Mouse (Mus musculus): Measurements from ENCODE around the gene Vmp1. TPM values are rescaled to one million over a fixed set of nuclear protein-coding genes. Genes with fewer than 3 reads are reported as not detected.

Vmp1 gene
- total RNA-seq, 2 experiments from 2014 or later, result 162 to 170 TPM

GRCm38 (mm10) chr11:86577231-86577630 lies 106.4 kb downstream of the Vmp1 start:
- ATAC-seq (replicated peaks; ENCODE audit: low FRiP score, poor library complexity, severe bottlenecking), result no peak

GRCm38 (mm10) chr11:86575632-86576378 lies 107.8 kb downstream of the Vmp1 start:
- no peak for ATAC-seq (replicated peaks; ENCODE audit: low FRiP score, poor library complexity, severe bottlenecking)

DNA sequence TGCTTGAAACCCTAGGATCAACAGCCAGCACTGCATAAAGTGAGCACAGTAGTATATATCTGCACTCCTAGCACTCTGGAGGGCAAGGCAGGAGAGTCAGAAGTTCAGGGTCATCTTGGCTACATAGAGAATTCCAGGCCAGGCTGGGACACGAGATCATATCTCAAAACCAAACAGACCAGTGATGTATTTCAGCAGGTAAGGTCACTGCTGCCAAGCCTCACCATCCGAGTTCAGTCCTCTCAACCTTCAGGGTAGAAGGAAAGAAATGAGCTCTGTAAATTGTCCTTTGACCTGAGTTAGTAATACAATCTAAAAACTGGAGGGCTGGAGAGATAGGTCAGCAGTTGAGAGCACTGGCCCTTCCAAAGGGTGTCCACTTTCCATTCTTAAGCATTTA lies 109.2 kb downstream of the Vmp1 start:
- no peak for ATAC-seq (replicated peaks; ENCODE audit: low FRiP score, poor library complexity, severe bottlenecking)

- ATAC-seq (replicated peaks; ENCODE audit: low FRiP score, poor library complexity, severe bottlenecking), result no peak
These were observed 109.9 kb downstream of the Vmp1 start for GRCm38 (mm10) chr11:86573646-86574231.

DNA sequence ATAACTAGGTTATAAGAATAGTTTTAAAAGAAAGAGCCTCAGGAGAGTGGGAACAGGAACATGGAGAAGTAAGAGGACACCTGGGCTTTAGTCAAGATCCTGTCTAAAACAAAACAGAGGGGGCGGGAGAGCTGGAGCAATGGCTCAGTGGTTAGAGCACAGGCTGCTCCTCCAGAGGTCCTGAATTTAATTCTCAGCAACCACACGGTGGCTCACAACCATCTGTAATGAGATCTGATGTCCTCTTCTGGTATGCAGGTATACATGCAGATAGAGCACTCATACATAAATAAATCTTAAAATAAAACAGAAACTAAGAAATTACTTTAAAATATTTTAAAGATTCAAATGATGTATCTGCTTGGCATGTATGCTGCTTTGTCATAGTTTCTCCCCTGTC lies 111.0 kb downstream of the Vmp1 start:
- no peak for ATAC-seq (replicated peaks; ENCODE audit: low FRiP score, poor library complexity, severe bottlenecking)

DNA sequence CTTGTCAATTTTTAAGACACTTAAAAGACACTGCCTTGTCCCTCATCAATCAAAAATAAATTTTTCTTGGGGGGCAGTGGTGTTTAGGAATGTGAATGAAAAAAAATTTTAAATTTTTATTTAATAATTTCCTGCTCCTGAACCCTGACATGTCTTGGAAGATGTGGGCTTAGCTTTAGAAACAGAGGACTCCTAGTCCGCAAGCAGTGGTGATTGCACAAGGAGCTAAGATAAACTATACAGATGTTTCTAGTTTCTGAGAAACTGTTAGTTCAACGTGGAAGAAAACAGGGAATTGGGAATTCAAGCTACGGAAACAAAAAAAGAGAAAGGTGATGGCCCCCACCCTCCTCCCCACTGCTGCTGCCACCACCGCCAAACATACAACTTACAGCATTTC lies 111.8 kb downstream of the Vmp1 start:
- no peak for ATAC-seq (replicated peaks; ENCODE audit: low FRiP score, poor library complexity, severe bottlenecking)

- ATAC-seq (replicated peaks; ENCODE audit: low FRiP score, poor library complexity, severe bottlenecking), result no peak
These were observed 112.4 kb downstream of the Vmp1 start for GRCm38 (mm10) chr11:86571047-86571855.

DNA sequence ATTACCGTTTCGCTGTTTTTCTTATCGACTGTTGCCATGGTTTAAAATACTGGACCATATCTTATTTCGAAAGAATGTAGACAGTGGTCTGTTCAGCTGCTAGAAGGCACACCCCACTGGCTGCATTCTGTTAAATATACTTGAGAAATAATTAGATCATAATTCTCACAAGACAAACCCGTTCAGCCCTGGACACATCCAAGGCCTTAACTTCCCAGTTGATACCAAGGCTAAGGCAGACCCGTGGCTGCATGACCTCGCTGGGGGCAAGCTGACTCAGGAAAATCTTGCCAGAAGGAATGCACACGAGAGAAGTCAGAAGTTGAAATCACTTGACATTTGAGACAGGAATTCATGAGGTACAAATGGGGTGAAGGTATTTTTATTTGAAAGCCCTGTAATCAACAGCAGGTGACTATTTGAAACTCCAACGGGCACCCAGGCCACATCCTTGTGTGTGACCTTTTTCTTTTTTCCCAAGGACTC lies 113.3 kb downstream of the Vmp1 start:
- ATAC-seq (replicated peaks; ENCODE audit: low FRiP score, poor library complexity, severe bottlenecking), result no peak

DNA sequence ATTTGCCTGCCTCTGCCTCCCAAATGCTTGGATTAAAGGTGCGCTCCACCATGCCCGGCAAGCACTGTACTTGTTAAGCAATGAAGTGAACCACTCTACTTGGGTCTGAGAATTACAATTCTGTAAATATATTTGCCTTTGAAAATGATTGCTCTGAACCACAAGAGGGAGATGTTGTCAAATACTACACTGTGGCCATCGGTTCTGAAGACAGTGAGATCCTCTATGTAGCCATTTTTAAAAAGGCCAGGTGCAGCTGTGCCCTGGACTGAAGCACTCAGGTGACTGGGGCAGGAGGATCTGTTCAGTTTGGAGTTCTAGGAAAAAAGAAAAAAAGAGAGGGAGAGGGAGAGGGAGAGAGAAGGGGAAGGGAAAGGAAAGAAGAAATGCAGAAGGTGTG lies 115.2 kb downstream of the Vmp1 start:
- peak; percentile 74 for ATAC-seq (replicated peaks; ENCODE audit: low FRiP score, poor library complexity, severe bottlenecking)

- no peak for ATAC-seq (replicated peaks; ENCODE audit: low FRiP score, poor library complexity, severe bottlenecking)
These were observed 125.4 kb downstream of the Vmp1 start for GRCm38 (mm10) chr11:86558258-86558657.

DNA sequence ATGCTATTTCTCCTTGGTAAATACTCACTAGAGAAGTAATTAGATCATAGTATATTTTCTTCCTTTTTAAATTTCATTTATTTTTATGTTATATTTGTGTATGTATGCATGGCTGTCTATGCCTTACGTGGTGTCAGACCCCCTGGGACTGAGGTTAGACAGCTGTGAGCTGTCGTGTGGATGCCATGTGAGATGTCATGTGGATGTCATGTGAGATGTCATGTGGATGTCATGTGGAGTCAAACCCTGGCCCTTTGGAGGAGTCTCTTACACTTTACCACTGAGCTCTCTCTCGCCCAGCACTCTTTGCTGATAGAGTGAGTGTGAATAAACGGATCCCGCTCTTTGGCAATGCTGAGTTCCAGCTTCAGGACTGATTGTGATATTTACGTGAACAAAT lies 130.1 kb downstream of the Vmp1 start:
- no peak for ATAC-seq (replicated peaks; ENCODE audit: low FRiP score, poor library complexity, severe bottlenecking)

- no peak for ATAC-seq (replicated peaks; ENCODE audit: low FRiP score, poor library complexity, severe bottlenecking)
These were observed 136.2 kb downstream of the Vmp1 start for GRCm38 (mm10) chr11:86547412-86547811.

- no peak for ATAC-seq (replicated peaks; ENCODE audit: low FRiP score, poor library complexity, severe bottlenecking)
These were observed 138.1 kb downstream of the Vmp1 start for GRCm38 (mm10) chr11:86545556-86545955.

- ATAC-seq (replicated peaks; ENCODE audit: low FRiP score, poor library complexity, severe bottlenecking), result peak; percentile 91
These were observed 138.9 kb downstream of the Vmp1 start, which contains the start of the genes Rps6kb1 and Tubd1 for GRCm38 (mm10) chr11:86544639-86545299. Rps6kb1 (minus strand) TSS chr11:86544805. Tubd1 (plus strand) TSS chr11:86544991.

DNA sequence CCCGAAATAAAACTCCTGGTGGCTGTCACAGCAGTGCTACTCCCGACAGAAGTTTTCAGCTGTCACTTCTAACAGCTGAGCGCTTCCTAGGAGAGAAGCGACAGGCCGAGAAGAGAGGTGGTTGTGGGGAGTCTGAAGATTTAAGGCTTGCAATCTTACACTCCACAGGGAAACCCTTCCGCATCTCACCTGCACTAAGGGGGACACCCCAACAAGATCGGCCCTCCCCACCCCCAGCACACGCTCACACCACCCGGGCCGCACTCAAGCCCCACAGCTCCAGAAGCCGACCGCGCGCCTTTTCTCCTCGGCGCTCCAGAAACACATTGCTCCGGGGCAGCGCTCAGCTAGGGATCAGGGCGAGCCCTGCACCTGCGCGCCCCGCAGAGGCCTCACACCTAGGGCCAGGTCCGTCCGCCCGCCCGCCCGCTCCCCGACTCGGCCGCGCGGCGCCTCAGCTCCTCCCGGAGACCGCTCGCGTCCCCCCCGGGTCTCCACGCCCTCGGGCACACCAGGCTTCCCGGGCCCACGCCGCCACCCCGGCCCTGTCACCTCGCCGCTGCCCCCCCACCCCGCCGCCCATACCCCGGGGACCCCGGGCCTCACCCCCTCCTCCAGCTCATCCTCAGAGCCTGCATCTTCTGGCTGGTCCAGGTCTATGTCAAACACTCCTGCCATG lies 139.5 kb downstream of the Vmp1 start:
- peak; percentile 36 for ATAC-seq (replicated peaks; ENCODE audit: low FRiP score, poor library complexity, severe bottlenecking)

DNA sequence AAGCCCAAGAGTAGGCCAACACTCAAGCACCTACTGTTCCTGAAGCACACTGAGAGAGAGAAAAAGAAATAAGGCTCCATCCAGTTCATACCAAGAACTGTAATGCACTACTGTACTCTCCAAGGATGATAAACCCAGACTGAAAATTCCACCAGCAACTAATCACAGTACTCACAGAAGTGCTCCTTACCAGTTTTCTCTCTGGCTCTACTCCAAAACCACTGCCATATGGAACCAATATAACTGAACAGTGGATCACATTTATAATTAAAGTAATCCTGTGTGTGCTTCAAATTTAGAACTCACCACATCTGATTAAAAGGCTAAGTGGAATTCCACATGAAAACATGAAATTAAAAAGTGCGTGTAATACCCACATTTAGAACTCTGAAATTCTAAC lies 140.8 kb downstream of the Vmp1 start:
- no peak for ATAC-seq (replicated peaks; ENCODE audit: low FRiP score, poor library complexity, severe bottlenecking)

GRCm38 (mm10) chr11:86540476-86540845 lies 143.2 kb downstream of the Vmp1 start:
- no peak for ATAC-seq (replicated peaks; ENCODE audit: low FRiP score, poor library complexity, severe bottlenecking)

GRCm38 (mm10) chr11:86539716-86540475 lies 143.7 kb downstream of the Vmp1 start:
- no peak for ATAC-seq (replicated peaks; ENCODE audit: low FRiP score, poor library complexity, severe bottlenecking)

DNA sequence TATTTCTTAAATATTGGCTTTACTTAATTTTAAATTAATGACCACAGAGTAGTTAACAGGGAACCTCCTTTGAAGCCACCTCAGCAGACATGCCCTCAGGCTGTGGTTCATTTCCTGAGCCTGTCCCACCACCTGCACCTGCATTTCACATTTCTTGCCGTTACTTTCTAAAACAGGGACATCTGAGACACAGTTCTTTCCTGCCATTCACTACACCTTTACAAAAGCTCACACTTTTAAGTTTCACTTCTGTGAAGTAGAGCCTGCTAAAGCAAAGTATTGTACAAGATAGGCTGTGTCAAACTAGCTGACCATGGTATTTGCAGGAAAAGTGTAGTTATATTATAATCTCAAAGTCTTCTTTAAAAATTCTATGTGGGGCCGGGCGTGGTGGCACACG lies 144.8 kb downstream of the Vmp1 start:
- ATAC-seq (replicated peaks; ENCODE audit: low FRiP score, poor library complexity, severe bottlenecking), result no peak
